Mouse (Mus musculus): ENCODE measurements at regions not wholly inside any gene's neighbourhood (a gene's known extent, or its start where the extent isn't known, plus 50 kb on each side); places are given as distances from the start of the nearest gene placed in this dataset.
"Not testable (repeated sequence)": the region's sequence is repeated elsewhere in the genome, so short reads cannot be mapped to it uniquely, and the experiment has no call there.

- H3K9me3 ChIP-seq (ENCODE audit: control insufficient read depth, low read length): no peaks in the 10 kb centered on the region; the same call in 1 of the 2 replicates
- no peaks in the 10 kb centered on the region for H3K4me1 ChIP-seq (ENCODE audit: control insufficient read depth, insufficient read depth, low read length)
- H3K36me3 ChIP-seq (ENCODE audit: control insufficient read depth, insufficient read depth, low read length): no peaks in the 10 kb centered on the region
- 87% methylated on average over 5 of the region's 5 CpGs for WGBS
- no peaks in the 10 kb centered on the region for H3K27me3 ChIP-seq (replicated peaks; ENCODE audit: control insufficient read depth, insufficient read depth, low read length)
- no peak overlapping the region for H3K4me3 ChIP-seq (ENCODE audit: low read length)
- H3K27ac ChIP-seq (ENCODE audit: low read length): no peak overlapping the region
- no peak for ATAC-seq
- no peak overlapping the region for H3K9ac ChIP-seq (ENCODE audit: low read depth, low read length)
- no peak overlapping the region for H3K4me2 ChIP-seq (ENCODE audit: low read depth, low read length)
Observed at GRCm38 (mm10) chr17:27296156-27296555, 91.9 kb upstream of the Lemd2 start.

GRCm38 (mm10) chr17:27294208-27294604 is 89.9 kb upstream of the Lemd2 start:
- H3K27me3 ChIP-seq (replicated peaks; ENCODE audit: control insufficient read depth, insufficient read depth, low read length): no peaks in the 10 kb centered on the region
- H3K27ac ChIP-seq (ENCODE audit: low read length): no peak overlapping the region
- no peaks in the 10 kb centered on the region for H3K36me3 ChIP-seq (ENCODE audit: control insufficient read depth, insufficient read depth, low read length)
- peaks cover 4% of the 10 kb centered on the region for H3K9me3 ChIP-seq (ENCODE audit: control insufficient read depth, low read length)
- no peak overlapping the region for H3K4me3 ChIP-seq (ENCODE audit: low read length)
- WGBS: 24% methylated on average over 5 of the region's 5 CpGs
- H3K9ac ChIP-seq (ENCODE audit: low read depth, low read length): no peak overlapping the region
- H3K4me2 ChIP-seq (ENCODE audit: low read depth, low read length): no peak overlapping the region
- no peaks in the 10 kb centered on the region for H3K4me1 ChIP-seq (ENCODE audit: control insufficient read depth, insufficient read depth, low read length)
- ATAC-seq: no peak

- Histone ChIP-seq H3K36me3 (ENCODE audit: control insufficient read depth, insufficient read depth, low read length) (no peaks in the 10 kb centered on the region), H3K4me2 (ENCODE audit: low read depth, low read length) (no peak overlapping the region), H3K27ac (ENCODE audit: low read length) (no peak overlapping the region), H3K27me3 (replicated peaks; ENCODE audit: control insufficient read depth, insufficient read depth, low read length) (no peaks in the 10 kb centered on the region), H3K4me1 (ENCODE audit: control insufficient read depth, insufficient read depth, low read length) (no peaks in the 10 kb centered on the region), H3K9ac (ENCODE audit: low read depth, low read length) (no peak overlapping the region), H3K4me3 (ENCODE audit: low read length) (no peak overlapping the region), H3K9me3 (ENCODE audit: control insufficient read depth, low read length) (peaks cover 4% of the 10 kb centered on the region)
- no peak for ATAC-seq
- WGBS: 79% methylated on average over 14 of the region's 14 CpGs
Observed at GRCm38 (mm10) chr17:27293586-27294207, 89.4 kb upstream of the Lemd2 start.

- no peak overlapping the region for H3K4me2 ChIP-seq (ENCODE audit: low read depth, low read length)
- H3K27ac ChIP-seq (ENCODE audit: low read length): no peak overlapping the region
- H3K9me3 ChIP-seq (ENCODE audit: control insufficient read depth, low read length): peaks cover 4% of the 10 kb centered on the region
- no peak for ATAC-seq
- 90% methylated on average over 10 of the region's 10 CpGs for WGBS
- H3K4me1 ChIP-seq (ENCODE audit: control insufficient read depth, insufficient read depth, low read length): no peaks in the 10 kb centered on the region
- H3K36me3 ChIP-seq (ENCODE audit: control insufficient read depth, insufficient read depth, low read length): no peaks in the 10 kb centered on the region
- H3K27me3 ChIP-seq (replicated peaks; ENCODE audit: control insufficient read depth, insufficient read depth, low read length): no peaks in the 10 kb centered on the region
- no peak overlapping the region for H3K4me3 ChIP-seq (ENCODE audit: low read length)
- H3K9ac ChIP-seq (ENCODE audit: low read depth, low read length): no peak overlapping the region
Observed at GRCm38 (mm10) chr17:27291673-27292072, 87.4 kb upstream of the Lemd2 start.

GRCm38 (mm10) chr17:27291176-27291575 is 86.9 kb upstream of the Lemd2 start:
- Histone ChIP-seq H3K9ac (ENCODE audit: low read depth, low read length) (no peak overlapping the region), H3K36me3 (ENCODE audit: control insufficient read depth, insufficient read depth, low read length) (no peaks in the 10 kb centered on the region), H3K27ac (ENCODE audit: low read length) (no peak overlapping the region), H3K4me2 (ENCODE audit: low read depth, low read length) (no peak overlapping the region), H3K4me3 (ENCODE audit: low read length) (no peak overlapping the region), H3K4me1 (ENCODE audit: control insufficient read depth, insufficient read depth, low read length) (no peaks in the 10 kb centered on the region), H3K27me3 (replicated peaks; ENCODE audit: control insufficient read depth, insufficient read depth, low read length) (no peaks in the 10 kb centered on the region), H3K9me3 (ENCODE audit: control insufficient read depth, low read length) (peaks cover 4% of the 10 kb centered on the region)
- WGBS: 94% methylated on average over 14 of the region's 14 CpGs
- no peak for ATAC-seq

GRCm38 (mm10) chr17:27290311-27290710 is 86.0 kb upstream of the Lemd2 start:
- Histone ChIP-seq H3K4me1 (ENCODE audit: control insufficient read depth, insufficient read depth, low read length) (no peaks in the 10 kb centered on the region), H3K4me3 (ENCODE audit: low read length) (no peak overlapping the region), H3K4me2 (ENCODE audit: low read depth, low read length) (no peak overlapping the region), H3K9me3 (ENCODE audit: control insufficient read depth, low read length) (peaks cover 4% of the 10 kb centered on the region), H3K36me3 (ENCODE audit: control insufficient read depth, insufficient read depth, low read length) (no peaks in the 10 kb centered on the region), H3K27me3 (replicated peaks; ENCODE audit: control insufficient read depth, insufficient read depth, low read length) (no peaks in the 10 kb centered on the region), H3K27ac (ENCODE audit: low read length) (no peak overlapping the region), H3K9ac (ENCODE audit: low read depth, low read length) (no peak overlapping the region)
- no peak for ATAC-seq
- 95% methylated on average over 16 of the region's 16 CpGs for WGBS

- H3K4me2 ChIP-seq (ENCODE audit: low read depth, low read length); H3K4me1 ChIP-seq (ENCODE audit: control insufficient read depth, insufficient read depth, low read length); H3K9me3 ChIP-seq (ENCODE audit: control insufficient read depth, low read length); H3K4me3 ChIP-seq (ENCODE audit: low read length); H3K36me3 ChIP-seq (ENCODE audit: control insufficient read depth, insufficient read depth, low read length); H3K9ac ChIP-seq (ENCODE audit: low read depth, low read length); ATAC-seq; H3K27me3 ChIP-seq (replicated peaks; ENCODE audit: control insufficient read depth, insufficient read depth, low read length); H3K27ac ChIP-seq (ENCODE audit: low read length): not testable (repeated sequence)
- WGBS: 93% methylated on average over 13 of the region's 15 CpGs
Observed at GRCm38 (mm10) chr17:27289804-27290203, 85.5 kb upstream of the Lemd2 start.

- WGBS: 96% methylated on average over 9 of the region's 10 CpGs
- H3K4me2 ChIP-seq (ENCODE audit: low read depth, low read length); H3K36me3 ChIP-seq (ENCODE audit: control insufficient read depth, insufficient read depth, low read length); H3K4me1 ChIP-seq (ENCODE audit: control insufficient read depth, insufficient read depth, low read length); ATAC-seq; H3K27me3 ChIP-seq (replicated peaks; ENCODE audit: control insufficient read depth, insufficient read depth, low read length); H3K4me3 ChIP-seq (ENCODE audit: low read length); H3K9ac ChIP-seq (ENCODE audit: low read depth, low read length); H3K27ac ChIP-seq (ENCODE audit: low read length); H3K9me3 ChIP-seq (ENCODE audit: control insufficient read depth, low read length): not testable (repeated sequence)
Observed at GRCm38 (mm10) chr17:27287986-27288385, 83.7 kb upstream of the Lemd2 start.

GRCm38 (mm10) chr17:27281241-27281640 is 77.0 kb upstream of the Lemd2 start:
- Histone ChIP-seq H3K27me3 (replicated peaks; ENCODE audit: control insufficient read depth, insufficient read depth, low read length) (no peaks in the 10 kb centered on the region), H3K9me3 (ENCODE audit: control insufficient read depth, low read length) (peaks cover 3% of the 10 kb centered on the region; the same call in 1 of the 2 replicates), H3K4me3 (ENCODE audit: low read length) (no peak overlapping the region), H3K4me2 (ENCODE audit: low read depth, low read length) (no peak overlapping the region), H3K4me1 (ENCODE audit: control insufficient read depth, insufficient read depth, low read length) (no peaks in the 10 kb centered on the region), H3K36me3 (ENCODE audit: control insufficient read depth, insufficient read depth, low read length) (no peaks in the 10 kb centered on the region), H3K27ac (ENCODE audit: low read length) (no peak overlapping the region), H3K9ac (ENCODE audit: low read depth, low read length) (no peak overlapping the region)
- WGBS: 70% methylated on average over 9 of the region's 9 CpGs
- no peak for ATAC-seq
